Mouse (Mus musculus) megakaryocyte, embryonic 14.5 days (primary cell): Measurements from ENCODE around the gene Faxc. TPM values are rescaled to one million over a fixed set of nuclear protein-coding genes. Genes with fewer than 3 reads are reported as not detected.

Experiments
- H3K27me3 ChIP-seq: replicated peaks from 2 replicates; pipeline ENCODE3; 2012; ENCODE audit warnings: inconsistent platforms
- H3K36me3 ChIP-seq: replicated peaks from 2 replicates; pipeline ENCODE3; 2012; ENCODE audit warnings: low read length, inconsistent platforms, mixed read lengths
- H3K4me1 ChIP-seq: 2 replicates; pipeline ENCODE4 v1.6.1; 2012; ENCODE audit warnings: inconsistent platforms
- H3K4me3 ChIP-seq: replicated peaks from 2 replicates; pipeline ENCODE3; 2012; ENCODE audit warnings: moderate library complexity, mild to moderate bottlenecking, inconsistent platforms
- H3K9me3 ChIP-seq: 2 replicates; pipeline ENCODE4 v1.6.1; 2012; ENCODE audit warnings: inconsistent platforms
- FLI1 ChIP-seq: IDR thresholded peaks from 2 replicates; pipeline ENCODE4 v1.6.1; 2012; ENCODE audit warnings: low read length, inconsistent platforms, mixed read lengths
- GATA1 ChIP-seq: IDR thresholded peaks from 3 replicates; pipeline ENCODE4 v1.6.1; 2012; ENCODE audit warnings: mixed read lengths, low read length, inconsistent platforms, borderline replicate concordance
- polyA plus RNA-seq: library from polyadenylated mRNA; stranded (reverse); fragments of >175 nt; gene quantifications from 2 replicates; pipeline ENCODE4 v1.2.3, GENCODE M21; 2012; ENCODE audit warnings: low replicate concordance; ENCODE audit not compliant: insufficient read depth

Gene Faxc
- 1.4 TPM in 1 of 2 replicates, not detected in the other for polyA plus RNA-seq

GRCm38 (mm10) chr4:21930971-21931771 is at the start of gene Faxc:
Gene Faxc (plus strand): TSS chr4:21931329.
- H3K27me3 ChIP-seq: peaks cover 46% of the 10 kb centered on the region
- H3K36me3 ChIP-seq: no peaks in the 10 kb centered on the region
- TF ChIP-seq FLI1: no peak
- no peak for TF ChIP-seq GATA1
- H3K4me1 ChIP-seq: peaks cover 23% of the 10 kb centered on the region
- peak within 1 kb of the TSS; percentile 91 for H3K4me3 ChIP-seq
- H3K9me3 ChIP-seq: peaks cover 8% of the 10 kb centered on the region

DNA sequence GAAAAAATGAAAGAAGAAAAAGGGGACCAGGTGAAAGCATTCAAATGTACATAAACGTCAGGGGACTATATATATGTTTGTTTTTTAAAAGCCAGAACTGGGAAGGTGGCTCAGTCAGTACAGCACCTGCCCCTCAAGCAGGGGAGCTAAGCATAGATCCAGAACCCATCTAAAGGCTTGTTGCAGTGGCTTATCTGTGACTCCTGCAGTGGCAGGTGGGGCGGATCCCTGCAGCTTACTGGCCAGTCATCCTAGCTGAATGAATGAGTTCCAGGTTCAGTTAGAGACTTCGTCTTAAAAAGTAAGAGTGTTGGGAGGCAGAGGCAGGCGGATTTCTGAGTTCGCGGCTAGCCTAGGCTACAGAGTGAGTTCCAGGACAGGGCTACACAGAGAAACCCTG is 48.3 kb upstream of the Faxc start:
- Histone ChIP-seq H3K4me1 (peaks cover 16% of the 10 kb centered on the region), H3K27me3 (no peaks in the 10 kb centered on the region)
- no peak for TF ChIP-seq FLI1
- TF ChIP-seq GATA1: no peak

GRCm38 (mm10) chr4:21885831-21886230 is 45.3 kb upstream of the Faxc start:
- no peak for TF ChIP-seq FLI1
- no peak for TF ChIP-seq GATA1
- no peaks in the 10 kb centered on the region for H3K9me3 ChIP-seq

More for the DNA sequence above, 48.3 kb upstream of the Faxc start:
- no peak overlapping the region for H3K4me3 ChIP-seq
- H3K36me3 ChIP-seq: peaks cover 11% of the 10 kb centered on the region
- H3K9me3 ChIP-seq: no peaks in the 10 kb centered on the region

DNA sequence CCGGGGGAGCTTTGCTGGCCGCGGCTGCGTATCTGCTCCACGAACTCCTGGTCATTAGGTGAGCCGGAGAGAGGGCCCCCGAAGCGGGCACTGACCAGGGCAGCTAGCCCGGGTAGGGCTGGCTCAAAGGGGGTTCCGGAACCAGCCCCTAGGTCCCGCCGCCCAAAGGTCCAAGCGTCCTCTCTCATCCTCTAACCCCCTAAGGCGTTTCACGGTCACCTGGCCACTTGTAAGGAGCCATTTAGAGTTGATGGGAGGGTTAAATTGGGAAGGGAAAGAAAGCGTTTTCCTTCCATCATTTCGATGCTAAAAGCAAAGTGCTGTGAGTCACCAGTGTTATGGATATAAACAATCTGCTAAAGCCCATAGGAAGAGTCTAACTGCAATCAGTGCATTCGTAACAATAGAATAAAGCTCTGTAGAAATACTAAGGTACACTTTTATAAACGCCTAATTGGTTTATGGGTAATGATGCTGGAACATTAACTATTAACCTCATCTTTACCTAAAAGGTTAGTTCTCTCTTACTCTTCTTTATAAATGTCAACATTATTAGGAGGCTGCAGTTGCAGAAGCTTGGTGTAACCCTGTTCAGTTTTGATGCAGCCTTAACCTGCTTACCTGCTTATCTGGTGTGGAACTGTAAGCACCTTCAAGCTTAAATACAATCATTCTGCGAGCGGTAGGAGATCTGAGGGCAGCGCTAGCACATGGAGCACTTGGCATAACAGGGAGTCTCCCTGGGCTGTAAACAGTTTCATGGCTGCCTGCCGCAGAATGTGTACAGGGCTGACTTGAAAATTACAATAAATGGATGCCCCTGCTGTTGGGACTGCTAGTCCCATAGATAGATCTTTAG is 872 bp downstream of the Faxc start:
- Histone ChIP-seq H3K36me3 (no peaks in the 10 kb centered on the region), H3K4me3 (peak overlapping the region; percentile 91), H3K27me3 (peaks cover 46% of the 10 kb centered on the region), H3K9me3 (no peaks in the 10 kb centered on the region), H3K4me1 (peaks cover 23% of the 10 kb centered on the region)
- no peak for TF ChIP-seq FLI1
- TF ChIP-seq GATA1: no peak

More at GRCm38 (mm10) chr4:21885831-21886230, 45.3 kb upstream of the Faxc start:
- no peak overlapping the region for H3K4me3 ChIP-seq
- peaks cover 10% of the 10 kb centered on the region for H3K36me3 ChIP-seq
- H3K27me3 ChIP-seq: no peaks in the 10 kb centered on the region
- H3K4me1 ChIP-seq: peaks cover 3% of the 10 kb centered on the region

DNA sequence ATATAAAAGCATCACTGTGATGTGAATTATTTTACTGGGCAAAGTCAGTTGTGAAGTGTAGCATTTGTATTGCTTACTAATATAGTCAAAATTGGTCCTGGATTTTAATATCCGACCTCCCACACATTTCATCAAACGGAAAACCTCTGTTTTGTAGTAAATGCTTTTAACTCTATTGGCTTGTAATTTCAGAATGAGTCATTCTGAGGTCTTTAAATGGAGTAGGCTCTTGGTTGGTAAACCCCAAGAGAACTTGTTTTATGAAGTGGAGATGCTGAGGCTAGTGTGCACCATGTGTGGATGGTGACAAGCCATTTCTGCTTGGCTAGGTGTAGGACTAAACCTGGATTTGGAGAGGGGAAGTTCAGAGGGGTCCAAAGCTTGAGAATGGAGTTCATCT is 4.2 kb downstream of the Faxc start:
- TF ChIP-seq FLI1 (no peak), GATA1 (no peak)
- Histone ChIP-seq H3K27me3 (peaks cover 35% of the 10 kb centered on the region), H3K9me3 (no peaks in the 10 kb centered on the region), H3K36me3 (no peaks in the 10 kb centered on the region), H3K4me3 (no peak overlapping the region), H3K4me1 (peaks cover 16% of the 10 kb centered on the region)

DNA sequence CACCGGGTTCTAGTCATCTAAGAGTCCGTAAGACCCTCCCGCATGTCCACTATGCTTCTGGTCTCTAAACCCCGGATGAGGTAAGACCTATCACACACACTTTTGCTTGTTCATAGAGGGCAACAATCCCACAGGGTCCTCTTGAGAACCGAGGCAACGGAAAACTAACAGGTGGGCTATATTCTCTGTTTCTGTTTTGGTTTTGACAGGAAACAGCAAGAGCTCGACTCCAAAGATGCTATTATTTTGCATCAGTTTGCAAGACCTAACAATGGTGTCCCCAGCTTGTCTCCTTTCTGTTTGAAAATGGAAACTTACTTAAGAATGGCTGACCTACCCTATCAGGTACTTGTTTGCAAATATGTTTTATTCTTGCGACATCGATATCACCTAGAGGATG is 5.3 kb downstream of the Faxc start:
- H3K9me3 ChIP-seq: no peaks in the 10 kb centered on the region
- H3K4me3 ChIP-seq: no peak overlapping the region
- TF ChIP-seq FLI1: no peak
- no peak for TF ChIP-seq GATA1
- no peaks in the 10 kb centered on the region for H3K36me3 ChIP-seq
- H3K4me1 ChIP-seq: peaks cover 6% of the 10 kb centered on the region
- H3K27me3 ChIP-seq: peaks cover 24% of the 10 kb centered on the region

GRCm38 (mm10) chr4:21937890-21938289 is 6.8 kb downstream of the Faxc start:
- Histone ChIP-seq H3K36me3 (no peaks in the 10 kb centered on the region), H3K27me3 (peaks cover 13% of the 10 kb centered on the region), H3K4me1 (no peaks in the 10 kb centered on the region), H3K4me3 (no peak overlapping the region), H3K9me3 (no peaks in the 10 kb centered on the region)
- TF ChIP-seq GATA1: no peak
- TF ChIP-seq FLI1: no peak

DNA sequence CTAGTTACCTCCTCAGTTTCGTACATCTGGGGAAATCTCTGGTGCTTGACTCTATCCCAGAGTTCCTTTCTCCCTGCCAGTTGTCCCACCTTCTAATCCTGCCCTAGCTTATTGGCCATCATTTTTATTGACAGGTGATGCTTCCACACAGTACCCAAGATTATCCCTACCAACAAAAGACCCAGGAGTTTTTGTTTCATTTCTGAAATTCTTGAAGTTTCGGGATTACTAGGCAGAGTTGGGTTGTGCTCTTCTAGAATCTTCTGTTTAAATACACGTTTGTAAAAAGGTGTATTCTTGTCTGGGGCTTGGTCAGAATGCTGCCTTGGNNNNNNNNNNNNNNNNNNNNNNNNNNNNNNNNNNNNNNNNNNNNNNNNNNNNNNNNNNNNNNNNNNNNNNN is 13.5 kb downstream of the Faxc start:
- H3K4me1 ChIP-seq: peaks cover 4% of the 10 kb centered on the region
- no peak overlapping the region for H3K4me3 ChIP-seq
- no peaks in the 10 kb centered on the region for H3K36me3 ChIP-seq
- TF ChIP-seq GATA1 (no peak), FLI1 (no peak)
- no peaks in the 10 kb centered on the region for H3K9me3 ChIP-seq
- peaks cover 6% of the 10 kb centered on the region for H3K27me3 ChIP-seq

DNA sequence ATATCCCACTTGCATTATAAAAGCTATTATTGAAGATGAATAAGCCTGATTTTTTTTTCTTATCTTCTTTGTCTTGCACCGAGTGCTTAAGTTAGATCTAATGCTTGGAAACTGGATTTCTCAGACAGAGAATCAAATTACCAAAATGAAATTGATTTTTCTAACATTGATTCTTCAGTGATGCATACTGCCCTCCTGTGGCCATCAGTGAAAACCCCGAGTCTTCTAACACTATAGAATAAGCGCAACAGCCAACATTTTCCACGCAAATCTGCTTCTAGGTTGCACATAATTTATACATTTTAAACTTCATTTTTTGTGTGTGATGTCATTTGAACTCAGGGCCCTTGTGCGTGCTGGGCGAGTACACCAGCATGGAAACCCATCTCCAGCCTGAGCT is 20.3 kb downstream of the Faxc start:
- H3K4me1 ChIP-seq: peaks cover 38% of the 10 kb centered on the region
- H3K4me3 ChIP-seq: no peak overlapping the region
- no peaks in the 10 kb centered on the region for H3K36me3 ChIP-seq
- peaks cover 7% of the 10 kb centered on the region for H3K27me3 ChIP-seq
- no peaks in the 10 kb centered on the region for H3K9me3 ChIP-seq
- TF ChIP-seq FLI1 (no peak), GATA1 (no peak)

DNA sequence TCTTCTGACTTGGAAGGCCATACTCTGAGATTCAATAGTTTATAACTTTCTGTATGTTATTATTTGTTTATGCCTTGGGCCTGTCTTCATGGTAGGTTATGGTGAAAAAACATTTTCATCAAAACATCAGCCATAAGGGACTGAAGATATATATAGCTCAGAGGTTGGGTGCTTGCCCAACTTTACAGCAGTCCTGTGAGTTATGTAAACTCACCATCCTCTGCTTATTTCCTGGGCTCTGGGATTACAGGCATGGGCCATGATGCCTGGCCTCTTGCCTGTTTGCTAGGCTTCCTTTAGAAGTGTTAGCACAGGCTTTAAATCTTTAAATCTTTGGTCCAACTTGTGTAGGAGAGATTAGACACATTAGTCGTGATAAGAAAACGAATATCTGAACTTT is 21.1 kb downstream of the Faxc start:
- Histone ChIP-seq H3K36me3 (no peaks in the 10 kb centered on the region), H3K4me3 (no peak overlapping the region), H3K27me3 (peaks cover 7% of the 10 kb centered on the region), H3K9me3 (no peaks in the 10 kb centered on the region), H3K4me1 (peaks cover 39% of the 10 kb centered on the region)
- no peak for TF ChIP-seq FLI1
- no peak for TF ChIP-seq GATA1
